Mouse (Mus musculus): ENCODE results near the gene Zfp280d. TPM values are rescaled to one million over a fixed set of nuclear protein-coding genes. Genes with fewer than 3 reads are reported as not detected.
"Not testable (repeated sequence)": the region's sequence is repeated elsewhere in the genome, so short reads cannot be mapped to it uniquely, and the experiment has no call there.

The Zfp280d gene
- polyA plus RNA-seq, 1 experiment from 2014 or later: 11.6 TPM

DNA sequence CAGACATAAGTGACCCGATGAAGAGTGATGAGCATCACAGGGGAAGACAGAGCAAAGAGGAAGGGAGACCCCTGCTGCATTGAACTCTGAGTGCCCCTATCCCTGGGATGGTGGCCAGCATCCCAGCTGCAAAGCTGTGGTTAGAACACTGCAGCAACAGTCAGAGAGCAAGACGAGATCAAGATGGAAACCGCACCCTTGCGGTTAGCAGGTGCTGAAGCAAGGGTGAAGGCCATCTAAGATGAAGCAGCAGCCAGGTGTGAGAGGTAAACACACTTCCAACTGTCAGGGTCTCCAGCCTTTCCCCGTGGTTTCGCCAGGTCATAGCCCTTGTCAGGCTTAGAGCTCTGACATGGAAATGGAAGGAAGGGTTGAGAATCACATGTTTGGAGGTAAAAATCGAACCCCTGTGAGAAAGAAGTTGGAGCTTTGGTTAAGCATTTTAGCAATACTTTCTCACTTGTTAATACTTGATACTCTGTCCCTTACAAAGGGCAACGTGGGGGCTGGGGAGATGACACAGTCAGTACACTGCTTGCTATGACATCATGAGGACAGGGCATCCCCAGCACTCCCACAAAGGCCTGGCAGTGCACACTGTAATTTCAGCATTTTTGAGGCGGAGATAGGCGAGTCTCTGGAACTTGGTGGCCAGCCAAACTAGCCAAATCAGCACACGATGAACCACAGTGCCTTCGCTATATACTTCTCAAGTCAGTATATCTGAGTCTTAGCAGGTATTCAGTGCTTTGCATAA, 115.8 kb downstream of the Zfp280d start:
- Histone ChIP-seq H3K4me3 (ENCODE audit: inconsistent target) (no peak overlapping the region), H3K79me2 (ENCODE audit: inconsistent target) (no peaks in the 10 kb centered on the region), H3K36me3 (ENCODE audit: inconsistent target) (no peaks in the 10 kb centered on the region), H3K27ac (no peak overlapping the region)
- 89% methylated on average over 12 of the region's 12 CpGs for WGBS (ENCODE audit: missing documents)

DNA sequence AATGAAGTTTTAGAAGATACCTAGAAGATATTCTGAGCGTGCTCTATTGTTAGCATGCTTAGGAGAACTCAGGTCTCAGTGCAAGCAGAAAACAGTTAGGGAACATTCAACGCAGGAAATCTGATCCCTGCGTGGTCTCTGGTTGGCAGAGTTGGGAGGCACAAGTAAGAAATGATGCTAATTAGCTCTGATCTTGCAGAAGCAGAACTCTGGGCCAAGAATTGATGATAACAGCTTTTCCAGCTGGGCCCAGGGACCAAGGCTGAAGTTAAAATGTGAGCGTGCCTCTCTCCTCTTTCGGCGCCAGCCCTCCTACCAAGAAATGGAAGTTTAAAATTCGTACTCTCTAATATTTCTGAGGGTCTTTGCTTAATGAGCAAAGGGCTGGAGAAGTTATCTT, 118.0 kb downstream of the Zfp280d start:
- WGBS (ENCODE audit: missing documents): 92% methylated on average over 7 of the region's 7 CpGs
- Histone ChIP-seq H3K79me2 (ENCODE audit: inconsistent target) (no peaks in the 10 kb centered on the region), H3K27ac (no peak overlapping the region), H3K36me3 (ENCODE audit: inconsistent target) (no peaks in the 10 kb centered on the region), H3K4me3 (ENCODE audit: inconsistent target) (no peak overlapping the region)

DNA sequence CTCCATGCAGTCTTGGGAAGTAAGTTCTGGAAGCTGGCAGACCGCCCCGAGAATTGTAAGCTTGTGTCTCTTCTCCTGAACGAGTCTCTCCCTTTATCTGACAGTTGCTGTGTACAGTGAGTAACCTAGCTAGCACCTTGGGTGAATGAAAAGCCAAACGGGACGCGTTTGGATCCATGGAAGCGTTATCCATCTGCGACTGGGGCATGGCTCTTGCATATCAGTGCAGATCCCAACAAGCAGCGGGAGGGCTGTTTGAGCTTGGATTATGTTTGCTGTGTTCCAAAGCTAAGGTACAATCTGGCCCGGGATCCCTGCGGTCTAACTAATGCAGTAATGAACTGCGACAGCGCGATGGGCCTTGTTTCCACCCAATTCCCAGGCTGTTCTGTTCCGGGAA, 118.6 kb downstream of the Zfp280d start:
- WGBS (ENCODE audit: missing documents): 92% methylated on average over 13 of the region's 15 CpGs
- H3K27ac ChIP-seq: no peak overlapping the region
- H3K4me3 ChIP-seq (ENCODE audit: inconsistent target): no peak overlapping the region
- H3K36me3 ChIP-seq (ENCODE audit: inconsistent target): no peaks in the 10 kb centered on the region
- no peaks in the 10 kb centered on the region for H3K79me2 ChIP-seq (ENCODE audit: inconsistent target)

DNA sequence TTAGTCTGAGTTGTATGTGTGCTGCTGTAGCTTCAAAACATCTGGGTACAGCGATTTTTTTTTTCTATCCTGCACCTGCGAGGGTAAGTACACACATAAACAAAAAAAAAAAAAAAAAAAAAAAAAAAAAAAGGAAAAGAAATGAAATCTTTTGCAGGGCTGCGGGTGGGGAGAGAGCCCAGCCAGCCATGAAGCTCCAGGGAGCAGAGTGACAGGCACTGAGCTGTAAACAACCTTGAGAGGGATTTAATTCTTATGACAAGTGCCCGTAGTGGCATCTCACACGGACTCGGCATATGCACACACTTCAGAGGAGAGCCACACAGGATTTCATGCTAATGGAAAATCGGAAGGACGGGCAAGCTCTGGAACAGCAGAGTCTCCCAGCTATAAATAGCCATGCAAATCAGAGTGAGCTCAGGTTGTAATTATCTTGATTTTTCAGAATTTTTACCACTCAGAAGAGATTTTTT, 119.2 kb downstream of the Zfp280d start:
- H3K79me2 ChIP-seq (ENCODE audit: inconsistent target): no peaks in the 10 kb centered on the region
- H3K27ac ChIP-seq: no peak overlapping the region
- 95% methylated on average over 6 of the region's 8 CpGs for WGBS (ENCODE audit: missing documents)
- H3K36me3 ChIP-seq (ENCODE audit: inconsistent target): no peaks in the 10 kb centered on the region
- no peak overlapping the region for H3K4me3 ChIP-seq (ENCODE audit: inconsistent target)

DNA sequence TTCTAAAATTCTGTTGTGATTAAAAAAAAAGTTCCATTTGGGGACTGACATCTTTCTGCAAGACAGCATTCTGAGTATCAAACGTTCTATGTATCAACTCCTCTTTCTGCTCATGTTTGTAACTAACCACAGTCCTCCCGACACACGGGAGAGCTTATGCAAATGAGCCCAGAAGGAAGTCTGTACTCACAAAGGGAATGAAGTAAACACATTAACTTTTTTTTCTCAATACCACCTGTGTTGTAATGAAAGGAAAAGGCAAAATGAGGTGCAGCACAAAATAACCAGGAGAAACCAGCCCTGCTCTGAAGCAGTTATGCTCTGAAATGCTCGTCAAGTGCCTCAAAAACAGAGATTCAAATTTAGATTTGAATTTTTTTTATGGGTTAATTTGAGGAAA, 125.5 kb downstream of the Zfp280d start:
- no peaks in the 10 kb centered on the region for H3K79me2 ChIP-seq (ENCODE audit: inconsistent target)
- H3K36me3 ChIP-seq (ENCODE audit: inconsistent target): no peaks in the 10 kb centered on the region
- WGBS (ENCODE audit: missing documents): 21% methylated on average over 4 of the region's 4 CpGs
- H3K4me3 ChIP-seq (ENCODE audit: inconsistent target): no peak overlapping the region
- H3K27ac ChIP-seq: no peak overlapping the region

DNA sequence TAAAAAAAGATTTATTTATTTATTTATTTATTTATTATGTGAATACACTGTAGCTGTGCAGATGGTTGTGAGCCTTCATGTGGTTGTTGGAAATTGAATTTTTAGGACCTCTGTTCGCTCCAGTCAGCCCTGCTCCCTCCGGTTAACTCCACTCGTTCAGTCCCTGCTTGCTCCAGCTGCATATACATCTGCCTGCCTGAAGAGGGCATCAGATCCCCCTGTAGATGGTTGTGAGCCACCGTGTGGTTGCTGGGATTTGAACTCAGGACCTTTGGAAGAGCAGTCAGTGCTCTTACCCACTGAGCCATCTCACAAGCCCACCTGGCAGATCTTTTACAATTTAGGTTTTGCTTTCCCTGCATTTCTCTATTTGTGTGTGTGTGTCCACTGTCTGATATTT, 127.1 kb downstream of the Zfp280d start:
- H3K27ac ChIP-seq; H3K79me2 ChIP-seq (ENCODE audit: inconsistent target); H3K4me3 ChIP-seq (ENCODE audit: inconsistent target); H3K36me3 ChIP-seq (ENCODE audit: inconsistent target): not testable (repeated sequence)
- WGBS (ENCODE audit: missing documents): 85% methylated on average over 4 of the region's 4 CpGs

DNA sequence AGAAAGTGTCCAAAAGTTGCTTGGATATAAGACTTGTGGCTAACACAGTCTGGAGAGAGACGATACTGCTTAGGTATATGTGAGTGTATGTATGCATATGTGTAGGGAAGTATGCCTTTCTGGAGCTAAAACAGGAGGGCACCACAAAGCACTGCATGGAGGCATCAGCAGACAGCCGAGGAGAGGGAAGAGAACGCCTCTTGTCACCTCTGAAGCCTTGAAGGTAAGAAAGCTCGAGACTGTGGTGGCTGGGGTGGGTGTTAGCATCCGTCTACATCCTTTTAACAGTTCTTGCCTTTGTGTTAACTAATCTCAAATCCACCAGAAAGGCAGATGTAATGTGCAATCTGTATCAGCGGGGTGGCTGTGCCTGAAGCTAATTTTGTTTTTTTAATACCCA, 128.8 kb downstream of the Zfp280d start:
- WGBS (ENCODE audit: missing documents): 89% methylated on average over 6 of the region's 6 CpGs
- Histone ChIP-seq H3K36me3 (ENCODE audit: inconsistent target) (no peaks in the 10 kb centered on the region), H3K27ac (no peak overlapping the region), H3K4me3 (ENCODE audit: inconsistent target) (no peak overlapping the region), H3K79me2 (ENCODE audit: inconsistent target) (no peaks in the 10 kb centered on the region)

DNA sequence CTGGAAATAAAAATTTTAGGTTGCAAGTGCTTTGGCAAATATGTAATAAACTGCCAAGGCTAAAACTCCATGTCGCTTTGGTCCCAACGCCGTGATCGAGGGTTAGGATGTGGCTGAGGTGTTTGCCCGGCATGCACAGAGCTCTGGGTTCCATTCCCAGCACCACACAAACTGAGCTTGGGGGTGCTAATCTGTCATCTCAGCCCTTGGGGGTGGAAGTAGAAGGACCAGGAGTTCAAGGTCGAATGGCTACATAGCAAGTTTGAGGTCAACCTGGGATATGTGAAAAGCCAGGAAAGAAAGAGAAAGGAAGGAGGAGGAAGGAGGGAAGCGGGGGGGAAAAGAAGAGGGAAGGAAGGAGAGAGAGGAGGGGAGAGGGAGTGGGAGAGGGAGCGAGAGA, 129.8 kb downstream of the Zfp280d start:
- H3K4me3 ChIP-seq (ENCODE audit: inconsistent target): no peak overlapping the region
- no peak overlapping the region for H3K27ac ChIP-seq
- WGBS (ENCODE audit: missing documents): 91% methylated on average over 7 of the region's 8 CpGs
- no peaks in the 10 kb centered on the region for H3K79me2 ChIP-seq (ENCODE audit: inconsistent target)
- H3K36me3 ChIP-seq (ENCODE audit: inconsistent target): no peaks in the 10 kb centered on the region

DNA sequence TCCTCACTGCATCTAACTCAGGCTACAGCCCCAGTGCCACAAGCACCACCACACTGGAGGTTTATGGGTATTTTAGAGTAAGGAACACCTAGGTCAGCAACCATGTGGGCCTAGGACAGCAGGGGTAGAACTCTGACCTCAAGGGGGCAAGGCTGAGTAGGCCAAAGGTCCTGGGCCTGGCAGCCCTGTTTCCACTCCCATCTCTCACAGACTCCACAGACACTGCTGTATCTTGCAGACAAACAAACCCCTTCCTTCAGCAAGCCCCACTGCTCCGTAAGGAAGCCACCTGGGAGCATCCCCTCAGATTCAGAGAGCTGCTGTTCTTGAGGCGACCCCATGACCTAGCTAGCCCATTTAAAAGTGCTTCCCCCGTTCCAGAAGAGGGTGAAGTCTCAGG, 130.3 kb downstream of the Zfp280d start:
- H3K4me3 ChIP-seq (ENCODE audit: inconsistent target): no peak overlapping the region
- 95% methylated on average over 3 of the region's 3 CpGs for WGBS (ENCODE audit: missing documents)
- H3K27ac ChIP-seq: no peak overlapping the region
- H3K36me3 ChIP-seq (ENCODE audit: inconsistent target): no peaks in the 10 kb centered on the region
- no peaks in the 10 kb centered on the region for H3K79me2 ChIP-seq (ENCODE audit: inconsistent target)

DNA sequence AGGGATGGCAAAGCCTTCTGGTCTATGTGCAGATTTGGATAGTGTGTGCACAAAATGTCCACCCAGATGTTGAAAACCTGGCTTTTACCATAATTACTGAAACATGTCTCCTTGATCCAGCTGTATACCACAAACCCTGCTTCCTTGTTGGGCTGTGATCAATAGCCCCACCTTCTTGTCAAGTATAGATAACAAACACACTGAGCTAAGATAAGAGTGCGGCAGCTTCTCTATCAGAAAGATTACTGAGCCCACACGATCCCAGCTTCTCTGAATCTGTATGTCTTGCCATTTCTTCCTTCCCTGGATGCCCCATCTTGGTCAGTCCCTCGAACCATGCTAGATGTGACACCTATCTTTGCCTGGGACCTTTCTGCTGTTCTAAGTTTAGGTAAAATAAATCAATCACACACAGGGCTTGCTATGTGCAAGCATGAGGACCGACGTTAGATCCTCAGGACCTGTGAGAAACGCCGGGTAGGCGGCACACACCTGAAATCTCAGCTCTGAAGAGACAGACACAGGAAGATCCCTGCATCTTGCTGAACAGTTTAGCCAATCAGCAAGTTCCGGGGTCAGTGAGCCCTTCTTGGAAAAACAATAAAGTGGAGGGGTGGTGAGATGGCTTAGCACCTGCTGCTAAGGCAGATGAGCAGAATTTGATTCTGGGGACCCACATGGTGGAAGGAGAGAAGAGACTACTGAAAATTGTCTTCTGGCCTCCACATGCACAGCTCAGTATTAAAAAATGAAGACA, 131.4 kb downstream of the Zfp280d start:
- H3K79me2 ChIP-seq (ENCODE audit: inconsistent target): no peaks in the 10 kb centered on the region
- H3K4me3 ChIP-seq (ENCODE audit: inconsistent target): no peak overlapping the region
- H3K36me3 ChIP-seq (ENCODE audit: inconsistent target): no peaks in the 10 kb centered on the region
- 94% methylated on average over 9 of the region's 9 CpGs for WGBS (ENCODE audit: missing documents)
- H3K27ac ChIP-seq: no peak overlapping the region

DNA sequence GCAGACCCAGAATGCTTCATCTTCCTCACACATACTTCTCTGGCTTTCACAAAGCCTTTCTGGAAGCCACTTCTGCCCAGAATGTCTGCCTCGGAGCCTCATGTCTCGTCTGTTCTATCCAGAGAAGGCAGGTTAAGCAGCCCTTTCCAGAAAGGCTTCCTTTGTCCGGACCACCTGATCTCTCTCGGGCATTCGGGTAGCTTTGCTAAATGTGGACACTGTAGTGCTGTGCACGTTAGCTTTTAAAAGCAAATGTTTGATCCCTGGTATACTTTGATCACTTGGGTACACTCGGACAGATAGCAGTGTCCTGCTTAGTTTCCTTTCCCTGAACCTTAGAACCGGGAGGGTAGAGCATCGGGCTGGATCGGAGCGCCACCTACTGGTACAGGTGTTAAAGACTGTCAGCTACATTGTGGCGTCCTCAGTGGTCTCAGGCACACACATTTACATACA, 133.5 kb downstream of the Zfp280d start:
- Histone ChIP-seq H3K4me3 (ENCODE audit: inconsistent target) (peak overlapping the region; percentile 23; the same call in 1 of the 2 replicates), H3K79me2 (ENCODE audit: inconsistent target) (no peaks in the 10 kb centered on the region), H3K36me3 (ENCODE audit: inconsistent target) (no peaks in the 10 kb centered on the region), H3K27ac (no peak overlapping the region)
- WGBS (ENCODE audit: missing documents): 6% methylated on average over 12 of the region's 12 CpGs

DNA sequence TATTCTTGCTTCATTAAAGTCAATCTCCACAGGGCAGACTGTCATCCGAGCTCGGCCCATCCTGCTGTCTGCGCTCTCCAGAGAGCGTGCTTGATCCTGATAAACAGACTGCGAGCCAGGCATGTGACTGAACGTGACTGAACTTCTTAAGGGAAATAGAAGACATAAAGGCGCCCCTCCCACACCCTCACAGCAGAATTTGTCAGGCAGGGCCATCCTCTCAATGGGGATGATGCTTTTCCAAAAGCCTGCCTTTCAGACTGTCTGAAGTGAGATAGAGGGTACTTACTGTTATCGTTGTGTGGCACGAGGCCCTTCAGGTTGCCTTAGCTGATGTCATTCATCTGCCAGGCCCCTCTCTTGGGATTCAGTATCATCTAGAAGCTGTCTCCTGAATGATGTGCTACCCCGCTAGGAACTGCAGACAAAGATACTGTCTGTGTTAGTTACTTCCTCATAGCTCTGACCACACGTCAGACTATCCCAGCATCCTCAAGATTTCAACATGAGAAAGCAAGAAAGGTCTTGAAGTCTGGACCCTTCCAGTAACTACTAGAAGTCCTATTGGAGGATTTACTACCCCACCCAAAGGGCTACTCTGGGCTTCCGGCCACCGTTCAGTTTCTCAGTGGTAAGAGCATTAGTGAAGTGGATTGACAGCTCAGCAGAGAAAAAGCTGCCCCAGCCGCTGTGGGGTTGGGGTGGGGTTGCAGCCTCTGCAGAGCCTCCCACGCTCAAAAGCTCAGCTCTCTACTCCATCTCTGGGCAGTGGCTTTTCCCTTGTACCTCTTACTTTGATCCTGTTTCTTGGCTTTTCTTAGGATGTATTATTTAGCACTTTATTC, 134.9 kb downstream of the Zfp280d start:
- Histone ChIP-seq H3K27ac (no peak overlapping the region), H3K79me2 (ENCODE audit: inconsistent target) (no peaks in the 10 kb centered on the region), H3K36me3 (ENCODE audit: inconsistent target) (no peaks in the 10 kb centered on the region), H3K4me3 (ENCODE audit: inconsistent target) (no peak overlapping the region)
- WGBS (ENCODE audit: missing documents): 65% methylated on average over 15 of the region's 15 CpGs

DNA sequence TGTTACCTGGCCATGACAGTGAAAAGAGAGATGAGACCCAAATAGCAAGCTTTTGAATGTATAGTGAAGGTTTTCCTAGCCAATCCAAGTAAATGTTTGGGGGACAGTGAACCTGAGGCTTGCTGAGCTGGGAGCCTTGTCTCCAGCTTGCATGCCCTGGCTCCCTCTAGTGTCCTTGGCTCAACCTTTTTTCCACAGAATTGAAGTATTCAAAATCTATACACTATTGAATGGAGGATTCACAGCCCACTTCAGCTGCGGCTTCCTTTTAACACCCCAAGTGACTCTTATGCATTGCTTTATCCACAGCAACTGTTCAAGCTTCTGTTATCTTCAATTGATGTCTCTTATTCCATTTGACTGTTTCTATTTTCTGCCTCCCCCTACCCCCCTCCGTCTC, 137.1 kb downstream of the Zfp280d start:
- H3K36me3 ChIP-seq (ENCODE audit: inconsistent target): no peaks in the 10 kb centered on the region
- H3K27ac ChIP-seq: no peak overlapping the region
- no peaks in the 10 kb centered on the region for H3K79me2 ChIP-seq (ENCODE audit: inconsistent target)
- no peak overlapping the region for H3K4me3 ChIP-seq (ENCODE audit: inconsistent target)
- 91% methylated on average over 2 of the region's 2 CpGs for WGBS (ENCODE audit: missing documents)
